Mouse (Mus musculus): ENCODE results near the gene Supt5. TPM values are rescaled to one million over a fixed set of nuclear protein-coding genes. Genes with fewer than 3 reads are reported as not detected.

Supt5 gene
- polyA plus RNA-seq, 1 experiment = 86.8 TPM

DNA sequence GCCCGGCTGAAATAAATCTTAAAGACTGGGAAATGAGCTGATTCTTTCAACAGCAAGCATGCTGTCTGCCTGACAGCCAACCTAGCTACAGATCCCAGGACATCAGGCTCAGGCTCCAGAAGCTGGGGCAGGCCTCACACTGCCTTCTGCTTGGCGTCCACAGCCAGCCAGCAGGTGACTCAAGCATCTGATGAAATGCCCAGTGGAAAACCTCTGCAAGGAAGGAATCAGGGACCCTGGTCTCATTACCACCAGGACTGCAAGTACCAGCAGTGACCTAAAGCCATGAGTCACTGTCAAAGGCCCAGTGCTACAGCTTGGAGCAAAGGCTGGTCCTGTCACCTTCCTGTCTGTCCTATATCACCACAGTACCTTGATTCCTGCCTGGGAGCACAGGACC, 3.1 kb downstream of the Supt5 start:
- DNase-seq = no peak
- peaks cover 9% of the 10 kb centered on the region; the same call in 1 of the 2 replicates for H3K4me1 ChIP-seq (ENCODE audit: control insufficient read depth, insufficient read depth, low read length)
- no peaks in the 10 kb centered on the region for H3K27me3 ChIP-seq (replicated peaks; ENCODE audit: control insufficient read depth, insufficient read depth, low read length)
- no peak overlapping the region for H3K27ac ChIP-seq (ENCODE audit: insufficient read depth, low read depth, low read length)
- 90% methylated on average over 2 of the region's 2 CpGs for WGBS
- no peak for TF ChIP-seq POLR2A (IDR thresholded peaks at IDR 0.05; ENCODE audit: low read depth, low read length)
- H3K4me3 ChIP-seq (ENCODE audit: insufficient read depth, low read depth, low read length) = no peak overlapping the region
- H3K36me3 ChIP-seq (ENCODE audit: control insufficient read depth, insufficient read depth, low read length) = peaks cover 4% of the 10 kb centered on the region; the same call in 1 of the 2 replicates

DNA sequence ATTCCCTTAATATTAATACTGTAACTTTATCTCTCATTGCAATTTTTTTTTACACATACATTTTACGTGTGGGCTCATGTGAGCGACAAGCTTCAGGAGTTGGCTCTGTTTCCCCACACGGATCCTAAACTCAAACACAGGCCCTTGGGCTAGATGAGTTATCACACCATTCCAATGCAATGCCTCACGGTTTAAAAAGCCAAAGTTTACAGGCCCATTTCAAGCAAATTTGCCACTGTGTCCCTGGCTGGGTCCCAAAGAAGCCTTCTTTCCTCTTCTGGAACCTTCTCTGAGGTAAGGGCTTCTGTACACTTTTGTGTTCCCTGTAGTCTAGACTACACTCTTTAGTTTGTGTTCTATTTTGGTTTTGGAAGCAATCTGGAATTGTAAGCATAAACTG, 4.0 kb downstream of the Supt5 start:
- Histone ChIP-seq H3K4me3 (ENCODE audit: insufficient read depth, low read depth, low read length) (no peak overlapping the region), H3K27ac (ENCODE audit: insufficient read depth, low read depth, low read length) (no peak overlapping the region), H3K4me1 (ENCODE audit: control insufficient read depth, insufficient read depth, low read length) (peaks cover 9% of the 10 kb centered on the region; the same call in 1 of the 2 replicates), H3K27me3 (replicated peaks; ENCODE audit: control insufficient read depth, insufficient read depth, low read length) (no peaks in the 10 kb centered on the region), H3K36me3 (ENCODE audit: control insufficient read depth, insufficient read depth, low read length) (peaks cover 4% of the 10 kb centered on the region; the same call in 1 of the 2 replicates)
- 85% methylated on average over 4 of the region's 4 CpGs for WGBS
- DNase-seq = no peak
- TF ChIP-seq CTCF (conservative IDR thresholded peaks at IDR 0.05; ENCODE audit: insufficient read depth, insufficient read length, low read depth, low read length) = no peak
- no peak for TF ChIP-seq POLR2A (IDR thresholded peaks at IDR 0.05; ENCODE audit: low read depth, low read length)

DNA sequence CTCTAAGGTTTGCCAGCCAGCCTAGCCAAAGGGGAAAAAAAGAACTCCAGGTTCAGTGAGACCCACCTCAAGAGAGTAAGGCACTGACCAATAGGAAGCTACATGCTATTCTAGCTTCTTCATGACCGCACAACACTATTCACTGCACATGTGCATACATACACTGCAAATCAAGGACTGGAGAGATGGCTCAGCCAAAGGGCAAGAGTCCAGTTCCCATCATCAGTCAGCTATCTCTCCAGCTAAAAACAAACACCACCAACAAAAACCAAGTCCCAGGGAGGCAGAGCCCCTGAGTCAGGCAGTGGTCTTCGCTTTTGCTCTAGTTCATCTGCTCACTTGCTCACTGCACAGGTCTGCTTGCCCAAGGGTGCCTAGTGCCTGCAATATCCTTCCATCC, 10.3 kb downstream of the Supt5 start:
- Histone ChIP-seq H3K27me3 (replicated peaks; ENCODE audit: control insufficient read depth, insufficient read depth, low read length) (no peaks in the 10 kb centered on the region), H3K4me3 (ENCODE audit: insufficient read depth, low read depth, low read length) (no peak overlapping the region), H3K36me3 (ENCODE audit: control insufficient read depth, insufficient read depth, low read length) (peaks cover 8% of the 10 kb centered on the region), H3K4me1 (ENCODE audit: control insufficient read depth, insufficient read depth, low read length) (no peaks in the 10 kb centered on the region), H3K27ac (ENCODE audit: insufficient read depth, low read depth, low read length) (no peak overlapping the region)
- DNase-seq = no peak
- TF ChIP-seq POLR2A (IDR thresholded peaks at IDR 0.05; ENCODE audit: low read depth, low read length) (no peak), CTCF (conservative IDR thresholded peaks at IDR 0.05; ENCODE audit: insufficient read depth, insufficient read length, low read depth, low read length) (no peak)
- WGBS = 95% methylated on average over 2 of the region's 2 CpGs

DNA sequence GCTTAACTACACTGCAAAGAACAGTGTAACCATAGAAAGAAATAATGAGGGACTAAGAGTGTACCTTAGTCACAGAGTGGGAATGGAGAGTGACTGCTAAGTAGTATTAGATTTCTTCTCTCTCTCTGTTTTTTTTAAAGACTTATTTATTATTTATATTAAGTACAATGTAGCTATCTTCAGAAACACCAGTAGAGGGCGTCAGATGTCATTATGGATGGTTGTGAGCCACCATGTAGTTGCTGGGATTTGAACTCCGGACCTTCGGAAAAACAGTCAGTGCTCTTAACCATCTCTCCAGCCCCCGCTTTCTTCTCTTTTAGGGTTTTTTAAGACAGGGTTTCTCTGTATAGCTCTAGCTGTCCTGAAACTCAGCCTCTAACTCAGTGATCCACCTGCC, 12.1 kb downstream of the Supt5 start:
- no peaks in the 10 kb centered on the region for H3K4me1 ChIP-seq (ENCODE audit: control insufficient read depth, insufficient read depth, low read length)
- DNase-seq = no peak
- no peak for TF ChIP-seq CTCF (conservative IDR thresholded peaks at IDR 0.05; ENCODE audit: insufficient read depth, insufficient read length, low read depth, low read length)
- TF ChIP-seq POLR2A (IDR thresholded peaks at IDR 0.05; ENCODE audit: low read depth, low read length) = no peak
- H3K36me3 ChIP-seq (ENCODE audit: control insufficient read depth, insufficient read depth, low read length) = peaks cover 8% of the 10 kb centered on the region
- H3K27ac ChIP-seq (ENCODE audit: insufficient read depth, low read depth, low read length) = no peak overlapping the region
- WGBS = 83% methylated on average over 4 of the region's 4 CpGs
- H3K4me3 ChIP-seq (ENCODE audit: insufficient read depth, low read depth, low read length) = no peak overlapping the region
- no peaks in the 10 kb centered on the region for H3K27me3 ChIP-seq (replicated peaks; ENCODE audit: control insufficient read depth, insufficient read depth, low read length)

DNA sequence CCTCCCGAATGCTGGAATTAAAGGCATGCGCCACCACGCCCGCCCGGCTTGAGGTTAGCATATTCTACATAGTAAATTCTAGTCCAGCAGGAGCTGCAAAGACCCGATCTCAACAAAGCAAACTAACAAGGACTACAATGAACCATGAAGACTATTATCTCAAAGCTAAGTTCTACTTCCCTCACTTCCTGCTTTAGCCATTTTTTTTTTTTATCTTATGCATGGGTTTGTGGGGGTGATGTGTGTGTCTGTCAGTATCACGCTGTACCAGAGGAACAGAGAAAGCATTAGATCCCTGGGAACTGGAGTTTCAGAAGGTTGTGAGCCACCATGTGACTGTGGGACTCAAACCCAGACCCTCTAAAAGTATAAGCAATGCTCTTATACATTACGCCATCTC, 13.3 kb downstream of the Supt5 start:
- TF ChIP-seq POLR2A (IDR thresholded peaks at IDR 0.05; ENCODE audit: low read depth, low read length) = no peak
- H3K4me1 ChIP-seq (ENCODE audit: control insufficient read depth, insufficient read depth, low read length) = no peaks in the 10 kb centered on the region
- no peaks in the 10 kb centered on the region for H3K27me3 ChIP-seq (replicated peaks; ENCODE audit: control insufficient read depth, insufficient read depth, low read length)
- no peak for DNase-seq
- 96% methylated on average over 8 of the region's 8 CpGs for WGBS
- no peak overlapping the region for H3K4me3 ChIP-seq (ENCODE audit: insufficient read depth, low read depth, low read length)
- peaks cover 6% of the 10 kb centered on the region for H3K36me3 ChIP-seq (ENCODE audit: control insufficient read depth, insufficient read depth, low read length)
- H3K27ac ChIP-seq (ENCODE audit: insufficient read depth, low read depth, low read length) = no peak overlapping the region

DNA sequence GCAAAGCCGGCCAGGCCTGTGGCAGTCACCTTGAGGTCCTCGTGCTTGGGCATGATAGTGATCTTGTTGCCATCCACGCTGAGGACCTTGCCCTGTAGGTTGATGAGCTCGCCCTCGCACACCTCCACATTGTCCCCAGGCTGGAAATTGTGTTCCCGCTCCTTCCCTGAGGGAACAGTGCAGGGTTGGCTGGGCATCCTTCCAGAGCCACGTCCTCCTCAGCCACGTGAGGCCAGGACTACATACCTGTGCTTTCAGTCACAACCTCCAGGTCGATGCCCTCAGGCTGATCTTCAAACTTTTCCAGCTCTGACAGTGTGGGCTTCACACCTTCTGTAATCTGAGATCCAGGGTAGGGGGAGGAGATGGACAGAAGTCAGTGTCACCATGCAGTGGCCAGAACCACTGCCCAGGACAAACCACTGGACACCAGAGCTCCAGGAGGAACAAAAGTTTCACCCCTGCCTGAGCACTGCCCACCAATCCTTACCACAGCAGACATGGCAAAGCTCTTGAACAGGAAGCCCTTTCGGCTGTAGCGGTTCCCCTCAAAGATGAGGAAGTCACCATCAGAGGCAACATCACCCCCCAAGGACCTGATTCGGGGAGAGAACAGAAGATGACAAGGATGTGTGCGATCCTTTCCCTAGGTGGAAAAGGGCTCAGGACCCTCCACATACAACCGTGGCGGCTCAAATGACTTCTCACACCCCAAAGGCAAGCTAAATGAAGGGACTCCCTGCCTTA, 16.4 kb downstream of the Supt5 start:
- no peaks in the 10 kb centered on the region for H3K4me1 ChIP-seq (ENCODE audit: control insufficient read depth, insufficient read depth, low read length)
- no peaks in the 10 kb centered on the region for H3K27me3 ChIP-seq (replicated peaks; ENCODE audit: control insufficient read depth, insufficient read depth, low read length)
- WGBS = 67% methylated on average over 15 of the region's 15 CpGs
- peak; percentile 57 for DNase-seq
- H3K36me3 ChIP-seq (ENCODE audit: control insufficient read depth, insufficient read depth, low read length) = peaks cover 6% of the 10 kb centered on the region; the same call in 1 of the 2 replicates
- H3K27ac ChIP-seq (ENCODE audit: insufficient read depth, low read depth, low read length) = no peak overlapping the region
- TF ChIP-seq CTCF (conservative IDR thresholded peaks at IDR 0.05; ENCODE audit: insufficient read depth, insufficient read length, low read depth, low read length) (no peak), POLR2A (IDR thresholded peaks at IDR 0.05; ENCODE audit: low read depth, low read length) (no peak)
- no peak overlapping the region for H3K4me3 ChIP-seq (ENCODE audit: insufficient read depth, low read depth, low read length)

DNA sequence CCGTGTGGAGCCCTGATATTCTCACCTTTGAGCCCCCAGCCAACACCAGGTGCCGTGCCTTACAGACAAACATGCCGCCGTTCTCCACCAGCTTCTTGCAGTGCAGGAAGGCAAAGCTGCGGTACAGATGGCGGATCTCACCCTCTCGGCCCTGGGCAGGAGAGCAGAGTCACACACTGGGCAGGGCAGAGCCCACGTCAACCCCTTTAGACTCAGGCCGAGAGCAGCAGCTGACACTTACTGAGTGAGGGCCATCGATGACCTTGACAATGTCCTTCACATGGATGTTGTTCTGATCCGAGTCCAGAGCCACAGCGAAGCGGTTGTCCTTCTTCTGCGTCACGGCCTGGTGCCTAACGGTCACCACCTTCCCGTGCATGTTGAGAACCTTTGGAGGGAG, 19.8 kb downstream of the Supt5 start:
- Histone ChIP-seq H3K27ac (ENCODE audit: insufficient read depth, low read depth, low read length) (no peak overlapping the region), H3K4me3 (ENCODE audit: insufficient read depth, low read depth, low read length) (no peak overlapping the region), H3K4me1 (ENCODE audit: control insufficient read depth, insufficient read depth, low read length) (no peaks in the 10 kb centered on the region), H3K27me3 (replicated peaks; ENCODE audit: control insufficient read depth, insufficient read depth, low read length) (no peaks in the 10 kb centered on the region), H3K36me3 (ENCODE audit: control insufficient read depth, insufficient read depth, low read length) (peaks cover 5% of the 10 kb centered on the region; the same call in 1 of the 2 replicates)
- TF ChIP-seq POLR2A (IDR thresholded peaks at IDR 0.05; ENCODE audit: low read depth, low read length) (no peak), CTCF (conservative IDR thresholded peaks at IDR 0.05; ENCODE audit: insufficient read depth, insufficient read length, low read depth, low read length) (no peak)
- DNase-seq = no peak
- WGBS = 89% methylated on average over 17 of the region's 17 CpGs

All from kidney, adult 2 months (tissue).